Mouse (Mus musculus): ENCODE results near the gene Ptov1. TPM values are rescaled to one million over a fixed set of nuclear protein-coding genes. Genes with fewer than 3 reads are reported as not detected.

Gene Ptov1
- total and polyA plus RNA-seq, 2 experiments from 2014 or later = 498 to 513 TPM

DNA sequence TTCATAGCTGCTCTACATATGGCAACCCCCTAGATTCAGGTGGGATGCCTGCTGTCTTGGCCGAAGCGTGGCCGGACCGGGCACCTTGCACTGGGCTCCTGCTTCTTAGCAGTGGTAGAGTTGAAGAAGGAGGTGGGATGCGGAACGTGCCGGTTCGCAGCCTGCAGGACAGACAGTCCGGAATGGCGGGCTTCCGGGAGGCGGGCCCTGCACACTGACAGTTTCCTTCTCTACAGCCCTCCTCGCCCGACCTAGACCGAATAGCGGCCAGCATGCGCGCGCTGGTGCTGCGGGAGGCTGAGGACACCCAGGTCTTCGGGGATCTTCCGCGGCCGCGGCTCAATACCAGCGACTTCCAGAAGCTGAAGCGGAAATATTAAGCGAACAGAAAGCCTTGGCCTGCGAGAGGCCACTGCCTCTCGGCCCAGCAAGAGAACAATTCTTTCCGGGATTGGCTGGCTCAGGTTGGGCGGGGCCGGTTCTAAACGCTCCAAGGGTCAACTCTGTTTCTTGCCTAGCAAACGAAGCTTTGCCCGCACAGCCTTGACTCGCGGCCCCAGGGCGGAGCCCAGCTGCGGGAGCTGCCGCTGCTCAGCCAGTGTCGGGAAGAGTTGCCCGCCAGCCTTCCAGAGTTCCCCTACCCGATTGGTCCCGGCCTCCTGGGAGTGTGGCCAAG lies 15.1 kb downstream of the Ptov1 start:
- Histone ChIP-seq H3K9me3 (ENCODE audit: low read length) (no peaks in the 10 kb centered on the region), H3K4me3 (ENCODE audit: low read depth, low read length) (peak overlapping the region; percentile 34), H3K4me2 (ENCODE audit: low read depth) (peak overlapping the region; percentile 58), H3K27me3 (ENCODE audit: insufficient read depth, low read length) (no peaks in the 10 kb centered on the region), H3K27ac (ENCODE audit: low read depth, low read length) (peak overlapping the region; percentile 80), H3K4me1 (ENCODE audit: insufficient read depth) (peaks cover 11% of the 10 kb centered on the region), H3K36me3 (ENCODE audit: insufficient read depth) (peaks cover 11% of the 10 kb centered on the region), H3K9ac (peak overlapping the region; percentile 49)
- WGBS = 2% methylated on average over 45 of the region's 45 CpGs
- DNase-seq = peak; percentile 60
- TF ChIP-seq CTCF (IDR thresholded peaks at IDR 0.05; ENCODE audit: low read depth) = no peak
- peak; percentile 10; the same call in 1 of the 2 replicates for ATAC-seq

DNA sequence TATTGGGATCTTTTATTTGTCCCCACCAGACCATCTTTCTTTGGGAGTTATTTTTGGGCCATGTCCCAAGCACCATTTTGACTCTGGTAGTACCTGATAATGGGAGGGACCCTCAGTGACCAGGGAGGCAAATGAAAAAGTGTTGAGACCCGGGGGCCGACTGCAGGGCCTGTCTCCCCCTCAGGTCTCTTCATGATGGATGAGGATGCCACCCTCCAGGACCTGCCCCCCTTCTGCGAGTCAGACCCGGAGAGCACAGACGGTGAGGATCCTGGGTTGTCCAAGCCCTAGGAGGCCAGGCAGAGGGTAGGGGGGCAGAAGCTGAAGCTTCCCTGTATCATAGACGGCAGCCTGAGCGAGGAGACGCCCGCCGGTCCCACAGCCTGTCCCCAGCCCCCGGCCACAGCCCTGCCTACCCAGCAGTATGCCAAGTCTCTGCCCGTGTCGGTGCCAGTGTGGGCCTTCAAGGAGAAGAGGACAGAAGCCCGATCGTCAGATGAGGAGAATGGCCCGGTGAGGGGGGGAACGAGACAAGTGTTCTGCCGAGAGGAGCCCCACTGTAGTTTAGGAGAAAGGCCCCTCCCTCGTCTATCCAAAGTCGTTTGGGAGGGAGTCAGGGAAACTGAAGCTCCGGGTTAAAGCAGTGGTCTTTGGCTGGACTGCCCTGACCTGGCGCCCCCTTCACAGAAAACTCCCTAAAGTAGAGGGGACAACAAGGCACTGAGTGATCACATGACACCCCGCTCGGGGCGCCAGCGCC lies 15.8 kb downstream of the Ptov1 start:
- Histone ChIP-seq H3K27me3 (ENCODE audit: insufficient read depth, low read length) (no peaks in the 10 kb centered on the region), H3K4me3 (ENCODE audit: low read depth, low read length) (peak overlapping the region; percentile 34), H3K27ac (ENCODE audit: low read depth, low read length) (peak overlapping the region; percentile 80), H3K9me3 (ENCODE audit: low read length) (no peaks in the 10 kb centered on the region), H3K9ac (peak overlapping the region; percentile 49), H3K4me2 (ENCODE audit: low read depth) (peak overlapping the region; percentile 58), H3K36me3 (ENCODE audit: insufficient read depth) (peaks cover 7% of the 10 kb centered on the region), H3K4me1 (ENCODE audit: insufficient read depth) (peaks cover 11% of the 10 kb centered on the region)
- 34% methylated on average over 26 of the region's 26 CpGs for WGBS
- no peak for TF ChIP-seq CTCF (IDR thresholded peaks at IDR 0.05; ENCODE audit: low read depth)
- DNase-seq = no peak
- ATAC-seq = no peak

DNA sequence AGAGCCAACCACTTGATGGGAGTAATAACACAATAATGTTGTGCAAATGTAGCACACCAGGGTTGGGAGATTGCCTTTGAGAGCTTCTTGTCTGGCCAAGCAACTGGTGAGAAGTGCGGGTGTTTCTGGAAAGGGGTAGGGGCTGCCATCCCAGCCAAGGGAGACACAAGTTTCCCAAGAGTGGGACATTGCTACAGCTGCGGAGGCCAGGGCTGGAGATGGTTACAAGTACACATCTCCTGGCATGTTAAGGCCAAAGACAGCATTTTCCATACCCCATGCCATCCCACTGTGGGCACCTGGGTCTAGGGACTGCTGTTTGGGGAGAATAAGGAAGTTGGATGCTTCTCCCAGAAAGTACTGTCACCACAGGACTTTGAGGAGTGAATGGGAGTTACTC lies 16.5 kb downstream of the Ptov1 start:
- Histone ChIP-seq H3K4me2 (ENCODE audit: low read depth) (no peak overlapping the region), H3K27me3 (ENCODE audit: insufficient read depth, low read length) (no peaks in the 10 kb centered on the region), H3K9me3 (ENCODE audit: low read length) (no peaks in the 10 kb centered on the region), H3K36me3 (ENCODE audit: insufficient read depth) (peaks cover 7% of the 10 kb centered on the region), H3K4me1 (ENCODE audit: insufficient read depth) (peaks cover 10% of the 10 kb centered on the region), H3K9ac (no peak overlapping the region), H3K27ac (ENCODE audit: low read depth, low read length) (no peak overlapping the region), H3K4me3 (ENCODE audit: low read depth, low read length) (no peak overlapping the region)
- WGBS = 88% methylated on average over 2 of the region's 2 CpGs
- TF ChIP-seq CTCF (IDR thresholded peaks at IDR 0.05; ENCODE audit: low read depth) = no peak
- DNase-seq = no peak
- no peak for ATAC-seq

DNA sequence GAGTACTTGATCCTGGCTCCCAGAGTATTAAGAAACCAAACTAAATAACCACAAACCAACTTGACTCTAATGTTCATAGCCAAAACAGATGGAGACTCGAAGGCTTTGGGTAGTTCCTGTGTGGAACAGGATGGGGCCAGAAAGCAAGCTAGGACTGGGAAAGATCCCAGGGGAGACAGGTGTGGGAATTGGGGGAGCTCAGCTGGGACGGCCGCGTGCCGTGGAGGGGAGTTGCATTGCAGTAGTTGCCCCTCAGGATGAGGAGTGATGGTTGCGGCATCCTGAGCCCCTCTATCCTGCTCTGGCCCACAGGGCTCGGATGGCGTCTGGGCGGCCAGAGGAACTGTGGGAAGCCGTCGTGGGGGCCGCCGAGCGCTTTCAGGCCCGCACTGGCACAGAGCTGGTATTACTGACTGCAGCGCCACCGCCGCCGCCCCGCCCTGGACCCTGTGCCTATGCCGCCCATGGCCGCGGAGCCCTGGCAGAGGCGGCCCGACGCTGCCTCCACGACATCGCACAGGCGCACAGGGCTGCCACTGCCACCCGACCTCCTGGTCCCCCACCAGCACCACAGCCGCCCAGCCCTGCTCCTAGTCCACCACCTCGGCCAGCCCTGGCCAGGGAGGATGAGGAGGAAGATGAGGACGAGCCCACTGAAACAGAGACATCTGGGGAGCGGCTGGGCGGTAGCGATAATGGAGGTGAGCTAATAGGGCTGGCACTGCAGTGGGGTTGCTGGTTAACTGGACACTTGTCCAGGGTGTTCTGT lies 17.1 kb downstream of the Ptov1 start:
- peaks cover 7% of the 10 kb centered on the region for H3K36me3 ChIP-seq (ENCODE audit: insufficient read depth)
- H3K9ac ChIP-seq = no peak overlapping the region
- DNase-seq (no peak), ATAC-seq (no peak)
- TF ChIP-seq CTCF (IDR thresholded peaks at IDR 0.05; ENCODE audit: low read depth) = no peak
- no peak overlapping the region for H3K4me2 ChIP-seq (ENCODE audit: low read depth)
- H3K4me1 ChIP-seq (ENCODE audit: insufficient read depth) = peaks cover 10% of the 10 kb centered on the region; the same call in 1 of the 2 replicates
- no peak overlapping the region for H3K4me3 ChIP-seq (ENCODE audit: low read depth, low read length)
- H3K9me3 ChIP-seq (ENCODE audit: low read length) = no peaks in the 10 kb centered on the region
- no peak overlapping the region for H3K27ac ChIP-seq (ENCODE audit: low read depth, low read length)
- H3K27me3 ChIP-seq (ENCODE audit: insufficient read depth, low read length) = no peaks in the 10 kb centered on the region
- 91% methylated on average over 36 of the region's 36 CpGs for WGBS

DNA sequence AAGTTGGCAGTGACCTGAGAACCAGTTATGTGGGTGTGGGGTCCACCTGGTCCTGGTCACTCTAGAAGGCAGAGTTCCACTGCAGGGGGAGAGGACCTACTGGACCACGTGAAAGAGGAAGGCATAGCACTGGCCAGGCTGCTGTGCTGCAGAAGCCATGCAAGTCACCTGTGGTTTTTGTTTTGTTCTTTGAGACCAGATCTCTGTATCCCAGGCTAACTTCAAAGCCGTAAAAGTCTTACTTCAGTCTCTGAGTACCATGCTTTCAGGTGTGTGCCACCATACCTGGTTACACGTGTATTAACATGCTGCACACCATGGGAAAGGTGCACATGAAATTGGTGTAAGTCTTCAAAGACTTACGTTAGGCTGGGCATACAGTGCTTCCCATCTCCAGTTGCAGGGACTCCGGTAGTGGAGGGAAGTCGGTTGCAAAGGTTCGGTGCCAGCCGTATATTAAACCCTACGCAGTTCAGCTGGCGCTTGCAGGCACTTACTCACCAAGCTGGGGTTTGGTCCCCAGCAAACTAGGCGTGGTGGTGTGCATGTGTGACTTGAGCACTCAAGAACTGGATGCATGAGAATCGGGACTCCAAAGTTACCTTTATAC lies 17.9 kb downstream of the Ptov1 start:
- no peak for TF ChIP-seq CTCF (IDR thresholded peaks at IDR 0.05; ENCODE audit: low read depth)
- H3K27me3 ChIP-seq (ENCODE audit: insufficient read depth, low read length) = no peaks in the 10 kb centered on the region
- H3K9ac ChIP-seq = no peak overlapping the region
- DNase-seq (no peak), ATAC-seq (no peak)
- H3K36me3 ChIP-seq (ENCODE audit: insufficient read depth) = peaks cover 9% of the 10 kb centered on the region
- H3K4me1 ChIP-seq (ENCODE audit: insufficient read depth) = peaks cover 10% of the 10 kb centered on the region; the same call in 1 of the 2 replicates
- H3K4me2 ChIP-seq (ENCODE audit: low read depth) = no peak overlapping the region
- H3K27ac ChIP-seq (ENCODE audit: low read depth, low read length) = no peak overlapping the region
- no peaks in the 10 kb centered on the region for H3K9me3 ChIP-seq (ENCODE audit: low read length)
- 94% methylated on average over 12 of the region's 12 CpGs for WGBS
- H3K4me3 ChIP-seq (ENCODE audit: low read depth, low read length) = no peak overlapping the region

DNA sequence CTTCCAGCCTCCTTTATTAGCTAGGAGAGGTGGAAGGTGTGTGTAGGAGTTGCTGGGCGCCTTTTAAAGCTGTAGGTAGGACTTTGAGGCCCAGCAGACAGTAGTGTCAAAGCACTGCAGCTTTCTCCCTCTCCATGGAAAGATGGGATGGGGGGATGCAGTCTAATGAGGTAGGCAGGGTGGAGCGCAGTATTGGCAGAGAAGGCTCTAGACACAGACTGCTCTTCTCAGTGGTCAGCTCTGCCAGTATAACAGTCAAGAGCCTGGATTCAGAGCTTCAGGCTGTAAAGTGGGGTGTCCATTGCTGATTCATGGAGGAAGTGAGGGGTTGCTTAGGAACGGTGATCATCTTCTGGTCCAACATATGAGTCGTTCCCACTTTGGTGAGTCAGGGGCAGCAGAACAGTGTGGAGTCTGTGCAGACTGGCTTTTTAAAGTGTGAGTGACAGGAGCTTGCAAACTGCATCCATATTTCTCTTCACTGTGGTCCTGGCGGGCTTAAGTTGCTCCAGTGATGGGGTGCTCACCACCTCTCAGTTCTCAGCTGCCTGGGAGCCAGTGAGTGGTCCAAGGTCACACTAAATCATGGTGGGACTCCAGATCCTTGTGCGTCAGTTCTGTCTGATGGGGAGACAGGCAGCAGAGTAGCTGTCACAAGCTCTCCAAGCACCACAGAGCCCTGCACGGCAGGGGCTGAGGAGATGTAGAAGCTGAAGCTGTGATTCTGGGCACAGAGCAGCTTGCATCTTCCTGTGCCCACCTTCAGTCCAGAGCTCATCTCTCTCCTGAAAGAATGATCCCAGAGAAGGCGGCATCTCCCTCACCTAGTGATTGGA lies 18.6 kb downstream of the Ptov1 start:
- Histone ChIP-seq H3K4me2 (ENCODE audit: low read depth) (peak overlapping the region; percentile 69), H3K27ac (ENCODE audit: low read depth, low read length) (peak overlapping the region; percentile 98), H3K36me3 (ENCODE audit: insufficient read depth) (peaks cover 17% of the 10 kb centered on the region), H3K4me3 (ENCODE audit: low read depth, low read length) (peak overlapping the region; percentile 66), H3K27me3 (ENCODE audit: insufficient read depth, low read length) (no peaks in the 10 kb centered on the region), H3K9ac (peak overlapping the region; percentile 75), H3K9me3 (ENCODE audit: low read length) (no peaks in the 10 kb centered on the region), H3K4me1 (ENCODE audit: insufficient read depth) (peaks cover 10% of the 10 kb centered on the region; the same call in 1 of the 2 replicates)
- DNase-seq = no peak
- ATAC-seq = no peak
- WGBS = 82% methylated on average over 8 of the region's 8 CpGs
- no peak for TF ChIP-seq CTCF (IDR thresholded peaks at IDR 0.05; ENCODE audit: low read depth)

Data from forebrain, postnatal 0 days (tissue).